9 mouse cellular contexts compared by ENCODE assay signal in genomic region chr16:86838457-86839337, GRCm38 (mm10).
DNase-seq lines count a peak whose midpoint lies in the region; ATAC-seq and TF ChIP-seq lines count a peak whose summit lies in the region.
"Had no signal": no experiment of that assay in that cellular context is flagged by ENCODE, and none has a peak within 500 bp of the region (broad histone marks: within the 10 kb centered on the region; RNA-seq: fewer than 3 reads in every experiment).

No protein-coding gene starts in this region.

- TF ChIP-seq CTCF in heart, postnatal 0 days (IDR thresholded peaks at IDR 0.05; ENCODE audit: low read depth) = no peak

- WGBS in kidney, embryonic 15.5 days = 52% methylated on average over 6 of the region's 6 CpGs
- 8% methylated on average over 6 of the region's 6 CpGs for WGBS in heart, postnatal 0 days

- no peak for TF ChIP-seq EP300 in heart, postnatal 0 days (IDR thresholded peaks at IDR 0.05; ENCODE audit: low read depth)

- H3K36me3 ChIP-seq in kidney, embryonic 15.5 days = no peaks in the 10 kb centered on the region
- no peaks in the 10 kb centered on the region for H3K36me3 ChIP-seq in heart, postnatal 0 days (replicated peaks; ENCODE audit: control insufficient read depth, insufficient read depth, low read length)

- ATAC-seq in kidney, embryonic 15.5 days (replicated peaks; ENCODE audit: low FRiP score) = no peak
- peak; percentile 53; the same call in 1 of the 2 replicates for ATAC-seq in heart, postnatal 0 days (ENCODE audit: insufficient read depth, low read depth)

- H3K27me3 ChIP-seq in kidney, embryonic 15.5 days = no peaks in the 10 kb centered on the region
- H3K27me3 ChIP-seq in heart, postnatal 0 days (ENCODE audit: control insufficient read depth, insufficient read depth, low read length) = no peaks in the 10 kb centered on the region

- H3K4me2 ChIP-seq in kidney, embryonic 15.5 days = no peak overlapping the region
- no peak overlapping the region for H3K4me2 ChIP-seq in heart, postnatal 0 days (ENCODE audit: low read depth, low read length)

- H3K4me1 ChIP-seq in kidney, embryonic 15.5 days = peaks cover 6% of the 10 kb centered on the region; the same call in 1 of the 2 replicates
- H3K4me1 ChIP-seq in heart, postnatal 0 days (ENCODE audit: control insufficient read depth, insufficient read depth) = peaks cover 15% of the 10 kb centered on the region

- no peak overlapping the region for H3K9ac ChIP-seq in kidney, embryonic 15.5 days
- H3K9ac ChIP-seq in heart, postnatal 0 days (replicated peaks; ENCODE audit: low read depth, low read length) = no peak overlapping the region

- no peak overlapping the region for H3K4me3 ChIP-seq in kidney, embryonic 15.5 days (replicated peaks)
- no peak overlapping the region for H3K4me3 ChIP-seq in heart, postnatal 0 days (ENCODE audit: low read depth, low read length)

- no peaks in the 10 kb centered on the region for H3K9me3 ChIP-seq in kidney, embryonic 15.5 days (replicated peaks)
- no peaks in the 10 kb centered on the region for H3K9me3 ChIP-seq in heart, postnatal 0 days (replicated peaks; ENCODE audit: control insufficient read depth, low read length)

- H3K27ac ChIP-seq in kidney, embryonic 15.5 days = peak overlapping the region; percentile 41
- H3K27ac ChIP-seq in heart, postnatal 0 days (ENCODE audit: low read depth) = peak overlapping the region; percentile 71
- H3K27ac ChIP-seq: macrophage had no signal

- DNase-seq in kidney, adult 9 months = no peak
- peak; percentile 60 for DNase-seq in embryo, embryonic 10.5 days (ENCODE audit: low spot score)
- DNase-seq in heart, postnatal 0 days (ENCODE audit: low spot score) = peak; percentile 15
- DNase-seq in lung, postnatal 36 days = peak; percentile 39
- no peak for DNase-seq in gastrocnemius, adult 18-20 months (ENCODE audit: low spot score)
- DNase-seq in thymus, postnatal 25 days = no peak
- no peak for DNase-seq in left cerebral cortex, adult 8-10 months (ENCODE audit: low spot score in 2 of 2)

Comparison
In these comparisons a context has a peak if more than half of its experiments do, and no peak if none do; other contexts are left out.
1. DNase-seq: peak in embryo, embryonic 10.5 days (single experiment), heart, postnatal 0 days (single experiment) and lung, postnatal 36 days (single experiment); none in kidney, adult 9 months (single experiment), gastrocnemius, adult 18-20 months (single experiment), thymus, postnatal 25 days (single experiment) and left cerebral cortex, adult 8-10 months (0 of 2).